ENCODE assay signal across 12 mouse cellular contexts in the genomic region with DNA sequence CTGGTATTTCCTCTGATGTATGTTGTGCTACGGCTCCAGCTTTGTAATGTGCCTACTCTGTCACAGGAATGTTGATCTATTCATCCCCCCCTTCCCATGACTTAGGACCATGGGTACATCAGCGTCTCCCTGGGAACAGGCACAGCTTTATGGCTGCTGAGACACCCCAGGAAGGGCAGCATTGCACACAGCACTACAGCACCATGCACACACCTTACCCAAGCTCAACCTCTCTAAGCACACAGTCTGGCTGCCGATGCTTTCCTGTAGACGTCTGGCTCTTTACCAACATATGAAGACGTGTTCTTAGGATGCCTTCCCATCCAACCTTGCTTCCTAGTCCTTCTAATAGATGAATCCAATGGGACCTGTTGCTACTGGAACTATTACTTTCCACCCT. TPM values are rescaled to one million over a fixed set of nuclear protein-coding genes. Genes with fewer than 3 reads are reported as not detected.
DNase-seq lines count a peak whose midpoint lies in the region; ATAC-seq and TF ChIP-seq lines count a peak whose summit lies in the region.
"Had no signal": no experiment of that assay in that cellular context is flagged by ENCODE, and none has a peak within 500 bp of the region (broad histone marks: within the 10 kb centered on the region; RNA-seq: fewer than 3 reads in every experiment).

No protein-coding gene starts in this region.

- H3K4me1 ChIP-seq in neural tube, embryonic 12.5 days, result peaks cover 33% of the 10 kb centered on the region
- H3K4me1 ChIP-seq in hindbrain, embryonic 16.5 days (ENCODE audit: control insufficient read depth, insufficient read depth, low read depth, low read length), result peaks cover 19% of the 10 kb centered on the region

- no peak for ATAC-seq in neural tube, embryonic 12.5 days (ENCODE audit: low FRiP score, low read depth)
- ATAC-seq in hindbrain, embryonic 16.5 days, result no peak

- H3K27ac ChIP-seq in gastrocnemius, adult 2 months, result peak overlapping the region; percentile 28; the same call in 1 of the 2 replicates
- H3K27ac ChIP-seq in neural tube, embryonic 12.5 days, result no peak overlapping the region
- no peak overlapping the region for H3K27ac ChIP-seq in hindbrain, embryonic 16.5 days (ENCODE audit: low read depth, low read length)
- H3K27ac ChIP-seq: heart, embryonic 13.5 days; limb, embryonic 15.5 days had no signal

- no peak for TF ChIP-seq CTCF in gastrocnemius, adult 2 months (IDR thresholded peaks at IDR 0.05)

- H3K27me3 ChIP-seq in neural tube, embryonic 12.5 days (replicated peaks), result no peaks in the 10 kb centered on the region
- no peaks in the 10 kb centered on the region for H3K27me3 ChIP-seq in hindbrain, embryonic 16.5 days (replicated peaks; ENCODE audit: control insufficient read depth, insufficient read depth, low read length)
- H3K27me3 ChIP-seq: heart, embryonic 13.5 days; limb, embryonic 15.5 days had no signal

- WGBS in neural tube, embryonic 12.5 days, result 53% methylated on average over 5 of the region's 5 CpGs
- WGBS in hindbrain, embryonic 16.5 days, result 52% methylated on average over 5 of the region's 5 CpGs

- DNase-seq in gastrocnemius, adult 2 months, result no peak
- DNase-seq in gastrocnemius, postnatal 14 days, result no peak
- DNase-seq in neural tube, embryonic 10.5 days (ENCODE audit: extremely low spot score, low spot score), result no peak
- DNase-seq in right cerebral cortex, adult 18-20 months, result no peak
- no peak for DNase-seq in lung, postnatal 14 days
- DNase-seq: adrenal gland, adult 8-10 months had no signal

- no peaks in the 10 kb centered on the region for H3K9me3 ChIP-seq in neural tube, embryonic 12.5 days
- no peaks in the 10 kb centered on the region for H3K9me3 ChIP-seq in hindbrain, embryonic 16.5 days (ENCODE audit: control insufficient read depth, low read length)
- H3K9me3 ChIP-seq: heart, embryonic 13.5 days; limb, embryonic 15.5 days had no signal

- no peak overlapping the region for H3K9ac ChIP-seq in neural tube, embryonic 12.5 days
- H3K9ac ChIP-seq in hindbrain, embryonic 16.5 days (ENCODE audit: low read depth, low read length), result peak overlapping the region; percentile 18; the same call in 1 of the 2 replicates
- H3K9ac ChIP-seq: heart, embryonic 13.5 days; limb, embryonic 15.5 days had no signal

- intact Hi-C loops in gastrocnemius, adult 2 months (cut with DNase I), result loop anchor here (2.0 kb wide), 2 partner anchors 752 to 960 kb away; no protein-coding TSS in a partner anchor
- intact Hi-C loops in gastrocnemius, postnatal 14 days (cut with DNase I; ENCODE audit: low total_unique reads), result loop anchor here (5.0 kb wide), 1 partner anchor 961 kb away; no protein-coding TSS in a partner anchor

- no peak overlapping the region for H3K4me3 ChIP-seq in gastrocnemius, adult 2 months
- no peak overlapping the region for H3K4me3 ChIP-seq in neural tube, embryonic 12.5 days
- no peak overlapping the region for H3K4me3 ChIP-seq in hindbrain, embryonic 16.5 days (ENCODE audit: low read length)
- H3K4me3 ChIP-seq: erythroblast, embryonic 14.5 days; heart, embryonic 13.5 days; limb, embryonic 15.5 days had no signal

- peaks cover 22% of the 10 kb centered on the region; the same call in 1 of the 2 replicates for H3K36me3 ChIP-seq in neural tube, embryonic 12.5 days
- H3K36me3 ChIP-seq in hindbrain, embryonic 16.5 days (ENCODE audit: control insufficient read depth, insufficient read depth, low read length), result no peaks in the 10 kb centered on the region

- peak overlapping the region; percentile 12; the same call in 1 of the 2 replicates for H3K4me2 ChIP-seq in neural tube, embryonic 12.5 days (replicated peaks)
- no peak overlapping the region for H3K4me2 ChIP-seq in hindbrain, embryonic 16.5 days (ENCODE audit: low read length)
- H3K4me2 ChIP-seq: heart, embryonic 13.5 days; limb, embryonic 15.5 days had no signal

RNA-seq across cellular contexts. Expression of gene Igfbp5, which starts 8.3 kb away (rescaled TPM):
- 100 to 1,000 TPM; 248 to 267 TPM for total RNA-seq in gastrocnemius, adult 2 months (2021)
- total RNA-seq in gastrocnemius, postnatal 14 days (2021), result 100 to 1,000 TPM; 254 to 324 TPM
- polyA plus RNA-seq in neural tube, embryonic 12.5 days (2016; fragmentation: Nextera tagmentation; extraction: Ambion mirVana), result 128 and 150 TPM in 2 replicates
- polyA plus RNA-seq in hindbrain, embryonic 16.5 days (2015; fragmentation: Nextera tagmentation; extraction: Ambion mirVana), result 51.9 and 65.1 TPM in 2 replicates
- total RNA-seq: granulocyte monocyte progenitor cell, adult 5-6 weeks had no signal
- polyA plus RNA-seq: erythroblast, embryonic 14.5 days had no signal

RNA-seq across cellular contexts. Expression of gene Igfbp2, which starts 42.1 kb away (rescaled TPM):
- not detected for total RNA-seq in gastrocnemius, adult 2 months (2021)
- total RNA-seq in gastrocnemius, postnatal 14 days (2021), result 1 to 10 TPM; 2.5 to 3.1 TPM
- 410 and 431 TPM in 2 replicates for polyA plus RNA-seq in neural tube, embryonic 12.5 days (2016; fragmentation: Nextera tagmentation; extraction: Ambion mirVana)
- polyA plus RNA-seq in hindbrain, embryonic 16.5 days (2015; fragmentation: Nextera tagmentation; extraction: Ambion mirVana), result 465 and 469 TPM in 2 replicates
- total RNA-seq: granulocyte monocyte progenitor cell, adult 5-6 weeks had no signal
